Mouse (Mus musculus) heart, postnatal 25 days (tissue): Measurements from ENCODE around the gene Hdc. TPM values are rescaled to one million over a fixed set of nuclear protein-coding genes. Genes with fewer than 3 reads are reported as not detected.

ENCODE experiments used
- DNase-seq: peaks from one replicate; pipeline ENCODE4 v3.0.0; 2022; ENCODE audit warnings: low spot score
- intact Hi-C: fragments of 180-260 bp; cut with DNase I; formaldehyde crosslinking; loops from one replicate; pipeline ENCODE4 v1.15.1; 2025
- total RNA-seq, 2 experiments: library from RNA; stranded (reverse); gene quantifications; 2 replicates each; pipeline ENCODE4 v1.2.3; 2021

The Hdc gene
- total RNA-seq, 2 experiments from 2014 or later = 1.5 to 1.8 TPM

GRCm38 (mm10) chr2:126606061-126606687, 12.9 kb downstream of the Hdc start:
- DNase-seq = no peak

GRCm38 (mm10) chr2:126601918-126602600, 17.0 kb downstream of the Hdc start:
- intact Hi-C loops = no loop called here
- no peak for DNase-seq

More at GRCm38 (mm10) chr2:126606061-126606687, 12.9 kb downstream of the Hdc start:
- intact Hi-C loops = no loop called here

GRCm38 (mm10) chr2:126600533-126600932, 18.6 kb downstream of the Hdc start:
- no peak for DNase-seq
- intact Hi-C loops = no loop called here

GRCm38 (mm10) chr2:126599005-126599404, 20.1 kb downstream of the Hdc start:
- DNase-seq = no peak
- intact Hi-C loops = loop anchor here (2.0 to 5.0 kb wide), 4 partner anchors 43 to 398 kb away; partner anchors contain the start of gene Usp50

- intact Hi-C loops = loop anchor here (2.0 to 5.0 kb wide), 4 partner anchors 44 to 399 kb away; partner anchors contain the start of gene Usp50
- no peak for DNase-seq
Observed at GRCm38 (mm10) chr2:126598359-126598758, 20.7 kb downstream of the Hdc start.

- no peak for DNase-seq
- intact Hi-C loops = loop anchor here (2.0 to 5.0 kb wide), 4 partner anchors 45 to 400 kb away; partner anchors contain the start of gene Usp50
Observed at GRCm38 (mm10) chr2:126597279-126598241, 21.5 kb downstream of the Hdc start.

- intact Hi-C loops = loop anchor here (5.0 kb wide), 3 partner anchors 46 to 401 kb away; partner anchors contain the start of gene Usp50
Observed at GRCm38 (mm10) chr2:126596347-126597072, 22.6 kb downstream of the Hdc start.

GRCm38 (mm10) chr2:126593831-126594610, 25.1 kb downstream of the Hdc start:
- intact Hi-C loops = loop anchor here (1.0 kb wide), 1 partner anchor 69 kb away; no protein-coding TSS in a partner anchor
- peak; percentile 33 for DNase-seq

More at GRCm38 (mm10) chr2:126596347-126597072, 22.6 kb downstream of the Hdc start:
- DNase-seq = no peak

GRCm38 (mm10) chr2:126591304-126591703, 27.8 kb downstream of the Hdc start:
- intact Hi-C loops = no loop called here

GRCm38 (mm10) chr2:126587468-126587867, 31.6 kb downstream of the Hdc start:
- DNase-seq = no peak
- intact Hi-C loops = no loop called here

More at GRCm38 (mm10) chr2:126591304-126591703, 27.8 kb downstream of the Hdc start:
- DNase-seq = no peak

GRCm38 (mm10) chr2:126584621-126585369, 34.3 kb downstream of the Hdc start:
- intact Hi-C loops = no loop called here
- DNase-seq = no peak

- no peak for DNase-seq
- intact Hi-C loops = no loop called here
Observed at GRCm38 (mm10) chr2:126583960-126584359, 35.1 kb downstream of the Hdc start.

- intact Hi-C loops = no loop called here
- DNase-seq = no peak
Observed at GRCm38 (mm10) chr2:126579282-126579681, 39.8 kb downstream of the Hdc start.

GRCm38 (mm10) chr2:126577362-126577761, 41.7 kb downstream of the Hdc start:
- DNase-seq = no peak
- intact Hi-C loops = no loop called here

GRCm38 (mm10) chr2:126575391-126576176, 43.5 kb downstream of the Hdc start:
- intact Hi-C loops = no loop called here
- no peak for DNase-seq

- intact Hi-C loops = no loop called here
- no peak for DNase-seq
Observed at GRCm38 (mm10) chr2:126572747-126573146, 46.4 kb downstream of the Hdc start.

- intact Hi-C loops = no loop called here
- no peak for DNase-seq
Observed at GRCm38 (mm10) chr2:126572163-126572562, 46.9 kb downstream of the Hdc start.
